Mouse (Mus musculus): ENCODE results near the gene Gpr39.
"Not testable (repeated sequence)": the region's sequence is repeated elsewhere in the genome, so short reads cannot be mapped to it uniquely, and the experiment has no call there.

Gpr39 gene

GRCm38 (mm10) chr1:125676790-125677273 is at the start of gene Gpr39:
Gpr39 (plus strand) TSS chr1:125676995.
- DNase-seq (ENCODE audit: extremely low read depth, low read depth): no peak

GRCm38 (mm10) chr1:125639501-125640253 is 37.1 kb upstream of the Gpr39 start:
- no peak for DNase-seq (ENCODE audit: extremely low read depth, low read depth)

GRCm38 (mm10) chr1:125643643-125644042 is 33.2 kb upstream of the Gpr39 start:
- no peak for DNase-seq (ENCODE audit: extremely low read depth, low read depth)

- not testable (repeated sequence) for DNase-seq (ENCODE audit: extremely low read depth, low read depth)
Observed at GRCm38 (mm10) chr1:125646816-125647215, 30.0 kb upstream of the Gpr39 start.

GRCm38 (mm10) chr1:125648011-125648410 is 28.8 kb upstream of the Gpr39 start:
- DNase-seq (ENCODE audit: extremely low read depth, low read depth): no peak

GRCm38 (mm10) chr1:125649056-125649455 is 27.7 kb upstream of the Gpr39 start:
- no peak for DNase-seq (ENCODE audit: extremely low read depth, low read depth)

GRCm38 (mm10) chr1:125652836-125653594 is 23.8 kb upstream of the Gpr39 start:
- DNase-seq (ENCODE audit: extremely low read depth, low read depth): no peak

- no peak for DNase-seq (ENCODE audit: extremely low read depth, low read depth)
Observed at GRCm38 (mm10) chr1:125657416-125657815, 19.4 kb upstream of the Gpr39 start.

GRCm38 (mm10) chr1:125660151-125660550 is 16.6 kb upstream of the Gpr39 start:
- DNase-seq (ENCODE audit: extremely low read depth, low read depth): no peak

- DNase-seq (ENCODE audit: extremely low read depth, low read depth): no peak
Observed at GRCm38 (mm10) chr1:125660901-125661300, 15.9 kb upstream of the Gpr39 start.

GRCm38 (mm10) chr1:125662058-125662457 is 14.7 kb upstream of the Gpr39 start:
- no peak for DNase-seq (ENCODE audit: extremely low read depth, low read depth)

- DNase-seq (ENCODE audit: extremely low read depth, low read depth): no peak
Observed at GRCm38 (mm10) chr1:125662660-125663059, 14.1 kb upstream of the Gpr39 start.

GRCm38 (mm10) chr1:125663104-125663503 is 13.7 kb upstream of the Gpr39 start:
- peak; percentile 38 for DNase-seq (ENCODE audit: extremely low read depth, low read depth)

- no peak for DNase-seq (ENCODE audit: extremely low read depth, low read depth)
Observed at GRCm38 (mm10) chr1:125665127-125665637, 11.6 kb upstream of the Gpr39 start.

- DNase-seq (ENCODE audit: extremely low read depth, low read depth): no peak
Observed at GRCm38 (mm10) chr1:125669035-125669434, 7.8 kb upstream of the Gpr39 start.

- no peak for DNase-seq (ENCODE audit: extremely low read depth, low read depth)
Observed at GRCm38 (mm10) chr1:125675186-125675585, 1.6 kb upstream of the Gpr39 start.

GRCm38 (mm10) chr1:125677286-125677685 is 491 bp downstream of the Gpr39 start:
- no peak for DNase-seq (ENCODE audit: extremely low read depth, low read depth)

- no peak for DNase-seq (ENCODE audit: extremely low read depth, low read depth)
Observed at GRCm38 (mm10) chr1:125679522-125680077, 2.8 kb downstream of the Gpr39 start.

GRCm38 (mm10) chr1:125684423-125684822 is 7.6 kb downstream of the Gpr39 start:
- DNase-seq (ENCODE audit: extremely low read depth, low read depth): no peak

- no peak for DNase-seq (ENCODE audit: extremely low read depth, low read depth)
Observed at GRCm38 (mm10) chr1:125685304-125685703, 8.5 kb downstream of the Gpr39 start.

GRCm38 (mm10) chr1:125687701-125688420 is 11.1 kb downstream of the Gpr39 start:
- no peak for DNase-seq (ENCODE audit: extremely low read depth, low read depth)

Data from MEL-GATA-1-ER (cell line).